Mouse (Mus musculus) CD8-positive naive resting alpha-beta T cell, adult 2 months (primary cell): Measurements from ENCODE around the gene Nrf1.
A peak's percentile ranks its signal among the peaks of the same experiment; 100 is the strongest.

Experiments used
- DNase-seq, 2 experiments: peaks; one replicate each; pipeline ENCODE4 v3.0.0; 2022; ENCODE audit warnings: low read depth in 2 of 2, low spot score in 2 of 2

Gene Nrf1

DNA sequence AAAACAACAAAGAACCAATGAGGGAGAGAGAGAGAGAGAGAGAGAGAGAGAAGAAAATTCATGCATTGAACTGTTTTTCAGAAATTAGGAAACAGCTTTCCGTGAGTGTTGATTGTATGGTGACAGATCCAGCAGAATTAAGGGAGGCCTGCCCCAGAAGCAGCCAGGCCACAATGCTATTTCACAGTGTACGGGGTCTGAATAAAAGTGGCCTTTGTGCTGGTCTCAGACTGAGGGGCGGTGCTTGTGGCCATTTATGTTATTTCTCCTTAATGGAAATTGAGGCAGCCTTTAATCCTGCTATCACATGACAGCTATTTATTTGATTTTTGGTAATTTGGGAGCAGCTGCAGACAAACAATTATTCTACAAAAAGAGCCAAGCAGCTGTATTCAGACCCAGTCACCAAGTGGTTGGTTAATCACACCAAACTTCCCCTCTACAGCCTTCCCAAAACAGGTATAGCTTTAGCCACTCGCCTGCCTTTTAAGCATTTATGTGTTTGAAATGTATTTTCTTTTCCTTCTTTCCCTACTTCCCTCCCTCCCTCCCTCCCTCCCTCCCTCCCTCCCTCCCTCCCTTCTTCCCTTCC, 31.2 kb downstream of the Nrf1 start:
- no peak for DNase-seq

GRCm38 (mm10) chr6:30081339-30081738, 33.6 kb downstream of the Nrf1 start:
- peak in 1 of 2 experiments; percentile 5 for DNase-seq

DNA sequence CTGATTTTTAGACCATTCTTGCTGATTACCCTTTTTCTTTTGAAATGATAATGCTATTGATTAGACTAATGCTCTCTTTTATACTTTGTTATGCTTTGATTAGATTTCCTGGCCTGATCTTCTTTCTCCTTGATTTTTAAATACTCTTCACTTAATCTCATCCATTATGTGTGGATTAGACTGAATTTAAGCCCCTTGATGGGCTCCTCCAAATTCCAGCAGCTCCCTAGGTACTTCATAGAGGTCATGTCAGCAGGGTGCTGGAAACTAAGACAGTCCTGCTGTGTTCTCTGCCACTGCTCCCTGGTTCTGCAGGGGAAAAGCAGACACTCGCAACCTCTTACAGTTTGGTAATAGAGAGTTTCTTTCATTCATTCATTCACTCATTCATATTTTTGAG, 35.5 kb downstream of the Nrf1 start:
- no peak for DNase-seq

DNA sequence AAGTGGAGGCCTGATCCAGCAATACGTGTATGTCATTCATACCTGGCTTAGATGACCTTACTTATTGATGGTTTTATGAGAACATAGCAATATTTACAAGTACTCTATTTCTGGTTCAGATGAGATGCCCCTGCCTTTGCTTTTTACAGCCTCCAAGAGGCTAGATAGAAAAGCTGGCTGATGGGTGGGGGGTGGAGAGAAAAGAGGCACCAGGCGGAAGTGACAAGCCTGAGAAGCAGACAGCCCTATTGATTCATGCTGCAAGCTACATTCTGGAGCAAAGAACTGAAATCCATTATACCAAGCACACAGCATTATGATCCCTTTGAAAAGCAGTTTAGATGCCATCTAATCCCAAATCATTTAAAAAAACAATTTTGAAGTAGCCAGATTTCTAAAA, 37.6 kb downstream of the Nrf1 start:
- no peak for DNase-seq

DNA sequence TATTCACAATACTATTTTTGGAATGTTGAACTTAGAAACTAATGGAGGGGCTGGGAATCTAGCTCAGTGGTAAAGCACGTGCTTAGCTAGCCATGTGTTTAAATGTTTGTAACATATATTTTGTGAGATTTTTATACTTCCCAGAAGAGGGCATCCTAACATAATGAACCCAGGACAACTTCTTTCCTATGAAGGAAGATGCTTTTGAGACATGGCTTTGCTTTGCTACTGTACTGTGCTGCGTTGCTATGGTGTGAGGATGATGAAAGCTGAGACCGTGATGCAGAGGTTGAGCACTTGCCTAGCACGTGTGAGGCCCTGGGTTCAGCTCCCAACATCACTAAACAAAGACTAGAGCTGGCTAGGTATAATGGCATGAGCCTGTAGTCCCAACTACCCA, 43.4 kb downstream of the Nrf1 start:
- DNase-seq: no peak

DNA sequence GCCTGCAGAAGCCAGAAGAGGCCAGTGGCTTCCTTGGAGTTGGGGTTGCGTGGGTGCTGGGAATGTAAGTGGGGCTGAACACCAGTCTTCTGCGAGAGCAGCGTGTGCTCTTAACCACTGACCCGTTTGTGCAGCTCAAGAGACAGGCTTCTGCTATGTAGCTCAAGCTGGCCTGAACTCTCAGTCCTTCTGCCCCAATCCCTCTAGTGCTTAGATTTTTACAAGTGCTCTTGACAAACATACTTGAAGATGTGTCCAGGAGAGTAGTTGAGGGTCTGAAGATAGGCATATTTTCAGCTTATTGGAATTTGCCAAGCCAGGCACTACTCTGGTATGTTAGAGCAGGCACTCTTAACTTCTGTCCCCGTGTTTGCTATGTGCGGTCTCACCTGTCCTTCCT, 45.0 kb downstream of the Nrf1 start:
- DNase-seq: no peak

- DNase-seq: no peak
These were observed 54.1 kb downstream of the Nrf1 start for GRCm38 (mm10) chr6:30101773-30102415.

GRCm38 (mm10) chr6:30106091-30106490, 58.3 kb downstream of the Nrf1 start:
- no peak for DNase-seq

DNA sequence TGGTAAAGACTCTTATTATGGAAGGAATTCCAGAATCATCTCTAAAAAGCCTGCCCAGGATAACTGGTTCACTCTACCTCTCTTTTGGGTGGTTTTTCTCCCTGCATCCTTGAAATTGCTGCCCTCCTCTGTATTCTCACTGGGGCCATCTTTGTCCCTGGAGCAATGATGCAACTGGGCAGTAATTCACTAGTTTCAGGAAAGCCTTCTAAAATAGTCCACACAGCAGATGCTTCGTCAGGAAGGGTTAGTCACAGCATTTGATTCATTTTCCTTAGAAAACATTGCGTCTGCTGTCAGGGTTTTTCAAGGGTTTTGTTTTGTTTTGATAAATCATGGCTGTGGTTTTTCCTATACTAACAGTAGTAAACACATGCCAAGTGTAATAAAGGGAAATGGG, 59.7 kb downstream of the Nrf1 start:
- DNase-seq: no peak

GRCm38 (mm10) chr6:30109820-30110502, 62.2 kb downstream of the Nrf1 start:
- no peak for DNase-seq

- DNase-seq: no peak
These were observed 64.8 kb downstream of the Nrf1 start for GRCm38 (mm10) chr6:30112349-30113132.

DNA sequence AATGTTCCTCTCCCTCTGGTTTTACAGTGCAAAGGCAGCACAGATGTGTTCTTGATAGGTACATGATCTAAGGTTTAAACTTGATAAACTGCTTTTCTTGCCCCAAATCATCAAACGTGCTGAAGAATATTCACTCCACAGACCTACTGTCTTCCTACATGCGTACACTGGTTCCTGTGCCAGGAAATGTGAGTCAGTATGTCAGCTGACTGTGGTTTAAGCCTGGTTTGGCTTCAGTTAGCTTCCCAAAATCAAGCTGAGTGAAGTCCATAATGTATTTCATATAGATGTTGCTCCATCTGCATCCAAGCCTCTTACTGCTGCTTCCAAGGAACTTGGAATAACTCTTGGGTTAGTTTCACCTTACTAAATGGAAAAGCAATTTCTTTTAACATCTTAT, 66.3 kb downstream of the Nrf1 start:
- no peak for DNase-seq

DNA sequence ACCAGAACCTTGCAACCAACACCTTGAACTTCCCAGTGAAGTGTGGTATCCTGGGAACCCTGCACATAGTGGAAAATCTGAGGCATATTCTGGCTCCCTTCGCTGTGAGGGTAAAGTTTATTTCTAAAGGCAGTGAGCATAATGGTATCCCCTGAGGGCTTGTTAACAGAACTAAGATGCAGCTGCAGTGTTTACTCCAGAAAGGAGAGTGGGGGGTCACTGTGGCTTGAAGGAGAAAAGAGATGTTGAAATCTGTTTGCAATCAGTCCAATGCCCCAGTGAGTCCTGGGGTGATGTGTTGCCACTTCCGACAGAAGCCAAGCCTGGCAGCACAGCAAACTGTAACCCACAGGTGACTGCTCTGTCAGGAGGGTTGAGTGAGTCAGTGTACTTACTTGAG, 73.4 kb downstream of the Nrf1 start:
- no peak for DNase-seq

GRCm38 (mm10) chr6:30121600-30121999, 73.8 kb downstream of the Nrf1 start:
- DNase-seq: no peak

DNA sequence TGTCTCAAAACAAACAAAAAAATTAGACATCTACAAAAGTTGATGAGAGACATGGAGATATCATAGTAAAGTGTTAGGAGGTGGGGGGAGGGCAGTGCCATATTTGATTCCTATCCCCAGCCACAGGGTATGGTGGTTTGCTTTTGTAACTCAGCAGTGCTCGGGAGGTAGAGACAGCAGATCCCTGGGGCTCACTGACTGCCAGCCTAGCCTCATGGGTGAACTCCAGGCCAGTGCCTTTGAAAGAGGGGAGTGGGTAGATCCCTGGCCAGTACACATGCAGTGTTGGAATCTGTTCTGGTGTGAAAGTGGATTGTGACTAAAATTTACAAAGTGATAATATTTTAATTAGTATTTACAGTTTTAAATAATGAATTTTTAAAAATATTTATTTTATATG, 75.6 kb downstream of the Nrf1 start:
- DNase-seq: no peak

- no peak for DNase-seq
These were observed 78.3 kb downstream of the Nrf1 start for GRCm38 (mm10) chr6:30126060-30126459.

- DNase-seq: no peak
These were observed 79.0 kb downstream of the Nrf1 start for GRCm38 (mm10) chr6:30126766-30127165.

GRCm38 (mm10) chr6:30132399-30132798, 84.6 kb downstream of the Nrf1 start:
- DNase-seq: no peak

DNA sequence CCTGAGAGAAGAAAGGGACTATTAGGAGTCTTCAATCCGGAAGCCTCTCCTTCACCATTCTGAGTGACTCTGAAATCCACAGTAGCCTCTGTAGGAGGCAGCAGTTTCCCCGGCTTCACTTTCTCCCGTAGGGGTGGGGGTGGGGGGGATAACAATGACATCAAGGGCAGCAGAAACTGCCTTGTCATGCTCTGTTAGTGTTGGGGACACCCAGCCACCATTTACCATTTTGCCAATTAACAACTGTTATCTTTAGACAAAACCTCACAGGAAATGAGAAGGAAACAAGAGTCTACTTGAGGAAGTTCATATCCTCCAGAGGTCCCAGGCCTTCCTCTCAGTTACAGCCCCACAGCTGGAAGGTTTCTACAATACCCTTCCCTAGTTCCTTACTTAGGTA, 87.8 kb downstream of the Nrf1 start:
- no peak for DNase-seq

DNA sequence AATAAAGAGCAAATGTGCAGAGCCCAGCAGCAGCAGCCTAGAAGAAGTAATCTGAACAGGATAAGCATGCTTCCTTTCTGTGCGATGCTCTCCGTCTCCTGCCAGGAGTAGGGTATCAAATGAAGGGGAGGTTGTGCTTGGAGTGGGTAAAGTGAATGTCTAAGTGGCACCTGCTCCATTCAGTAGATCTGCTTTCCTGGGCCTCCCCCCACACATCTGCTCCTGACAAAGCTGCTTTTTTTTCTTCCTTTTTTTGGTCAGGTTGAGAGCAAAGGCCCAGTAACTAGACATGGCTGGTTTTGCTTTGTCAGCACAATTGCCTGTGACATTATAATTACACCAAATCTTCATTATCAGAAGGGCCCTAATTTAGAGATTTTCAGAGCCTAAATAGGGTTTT, 89.4 kb downstream of the Nrf1 start:
- no peak for DNase-seq

DNA sequence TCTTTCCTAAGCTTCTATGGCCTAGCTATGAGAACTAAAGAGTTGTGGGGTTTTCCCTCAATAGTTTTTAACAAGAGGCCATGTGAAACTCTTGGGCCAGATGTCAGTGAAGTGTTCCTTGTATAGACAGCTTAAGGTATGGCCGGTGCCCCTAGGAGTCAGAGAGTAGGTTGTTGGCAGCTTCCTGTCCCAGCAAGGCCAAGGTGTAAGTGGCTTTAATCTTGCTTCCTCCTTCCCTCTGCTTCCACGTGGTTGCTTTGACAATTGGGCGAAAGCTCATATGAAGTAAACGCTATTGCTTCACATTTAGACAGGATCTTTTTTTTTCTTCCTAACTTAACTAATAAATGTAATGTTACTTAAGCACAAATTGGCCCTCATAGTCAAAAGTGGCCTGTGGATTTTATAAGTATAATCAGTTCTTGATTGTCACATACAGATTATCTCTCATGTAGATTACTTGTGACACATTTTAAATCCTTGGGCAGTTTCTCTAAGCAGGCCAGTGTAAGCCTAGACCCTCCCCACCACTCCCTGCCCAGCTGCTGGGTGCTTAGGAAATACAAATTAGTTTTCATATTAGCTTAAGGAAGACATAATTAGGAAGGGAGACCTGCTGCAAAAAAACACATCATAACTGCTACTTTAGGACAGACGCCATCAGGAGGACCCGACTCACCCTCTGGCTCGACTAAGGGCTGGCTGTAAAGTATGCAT, 91.7 kb downstream of the Nrf1 start:
- DNase-seq: no peak
